Mouse (Mus musculus): Measurements from ENCODE around the gene Adgrd1. TPM values are rescaled to one million over a fixed set of nuclear protein-coding genes. Genes with fewer than 3 reads are reported as not detected.

Gene Adgrd1
- 0.29 and 0.40 TPM in 2 replicates for polyA plus RNA-seq (2015; fragmentation: Nextera tagmentation; extraction: Ambion mirVana)

DNA sequence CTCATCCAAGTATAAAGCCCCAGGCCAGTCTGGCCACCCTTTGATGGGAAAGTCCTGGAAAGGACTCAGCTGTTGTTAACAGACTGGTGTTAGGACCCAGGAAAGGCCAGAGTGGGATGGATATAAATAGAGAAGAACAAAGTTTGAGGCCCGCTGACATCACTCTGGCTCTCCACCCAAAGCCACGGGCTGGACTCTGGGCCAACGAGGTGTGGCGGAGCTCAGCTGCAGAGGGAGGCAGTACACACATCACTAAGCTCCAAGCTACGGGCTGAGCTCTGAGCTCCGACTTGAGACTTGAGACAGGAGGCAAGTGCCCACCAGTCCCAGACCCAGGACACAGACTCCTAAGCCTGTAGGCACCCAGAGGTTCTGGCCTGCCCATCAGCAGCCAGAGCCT lies at the start of gene Adgrd1:
Gene Adgrd1 (plus strand): TSS at position 240 of the 400 bp plus-strand sequence.
- Histone ChIP-seq H3K4me2 (ENCODE audit: low read depth, low read length) (no peak within 1 kb of the TSS), H3K9me3 (replicated peaks; ENCODE audit: control insufficient read depth, low read length) (no peaks in the 10 kb centered on the region)

DNA sequence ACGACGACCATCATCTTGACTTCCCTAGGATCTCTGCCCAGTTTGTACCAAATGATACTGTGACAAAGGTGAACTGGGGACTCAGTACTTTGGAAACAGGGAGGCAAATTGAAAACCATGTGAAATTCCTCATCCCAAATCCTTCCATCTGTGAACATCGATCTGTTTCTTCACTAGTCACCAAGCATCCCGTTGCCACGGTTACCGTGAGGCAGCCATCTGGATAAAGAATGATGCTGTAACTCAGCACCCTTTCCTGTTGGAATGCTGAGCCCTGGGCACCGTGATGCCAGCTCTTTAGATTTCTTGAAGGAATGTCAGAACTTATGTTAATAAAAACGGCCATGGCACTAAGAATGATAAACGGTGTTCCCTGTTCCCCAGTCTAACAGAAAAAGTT lies 47.2 kb upstream of the Adgrd1 start:
- no peaks in the 10 kb centered on the region for H3K27me3 ChIP-seq (ENCODE audit: control insufficient read depth, insufficient read depth, low read depth, low read length)
- H3K4me1 ChIP-seq (ENCODE audit: control insufficient read depth, low read depth, low read length), result no peaks in the 10 kb centered on the region
- no peaks in the 10 kb centered on the region for H3K36me3 ChIP-seq (ENCODE audit: control insufficient read depth, insufficient read depth)
- no peak overlapping the region for H3K4me2 ChIP-seq (ENCODE audit: low read depth, low read length)
- H3K27ac ChIP-seq (ENCODE audit: low read length), result no peak overlapping the region
- no peaks in the 10 kb centered on the region for H3K9me3 ChIP-seq (replicated peaks; ENCODE audit: control insufficient read depth, low read length)
- no peak overlapping the region for H3K4me3 ChIP-seq (ENCODE audit: low read depth, low read length)
- no peak for ATAC-seq (ENCODE audit: low read depth)
- WGBS (ENCODE audit: insufficient replicate concordance), result 68% methylated on average over 9 of the region's 9 CpGs
- no peak overlapping the region for H3K9ac ChIP-seq (ENCODE audit: low read depth, low read length)

More for the DNA sequence above, at the start of gene Adgrd1:
- H3K27me3 ChIP-seq (ENCODE audit: control insufficient read depth, insufficient read depth, low read depth, low read length), result no peaks in the 10 kb centered on the region
- no peak for ATAC-seq (ENCODE audit: low read depth)
- no peak within 1 kb of the TSS for H3K9ac ChIP-seq (ENCODE audit: low read depth, low read length)
- no peaks in the 10 kb centered on the region for H3K36me3 ChIP-seq (ENCODE audit: control insufficient read depth, insufficient read depth)
- no peak within 1 kb of the TSS for H3K27ac ChIP-seq (ENCODE audit: low read length)
- WGBS (ENCODE audit: insufficient replicate concordance), result 36% methylated on average over 6 of the region's 6 CpGs
- no peak within 1 kb of the TSS for H3K4me3 ChIP-seq (ENCODE audit: low read depth, low read length)
- no peaks in the 10 kb centered on the region for H3K4me1 ChIP-seq (ENCODE audit: control insufficient read depth, low read depth, low read length)

GRCm38 (mm10) chr5:129051910-129052309 lies 44.6 kb upstream of the Adgrd1 start:
- Histone ChIP-seq H3K27ac (ENCODE audit: low read length) (no peak overlapping the region), H3K9me3 (replicated peaks; ENCODE audit: control insufficient read depth, low read length) (no peaks in the 10 kb centered on the region), H3K4me3 (ENCODE audit: low read depth, low read length) (no peak overlapping the region), H3K36me3 (ENCODE audit: control insufficient read depth, insufficient read depth) (no peaks in the 10 kb centered on the region), H3K4me1 (ENCODE audit: control insufficient read depth, low read depth, low read length) (no peaks in the 10 kb centered on the region), H3K4me2 (ENCODE audit: low read depth, low read length) (no peak overlapping the region), H3K27me3 (ENCODE audit: control insufficient read depth, insufficient read depth, low read depth, low read length) (no peaks in the 10 kb centered on the region), H3K9ac (ENCODE audit: low read depth, low read length) (no peak overlapping the region)
- WGBS (ENCODE audit: insufficient replicate concordance), result 54% methylated on average over 3 of the region's 3 CpGs
- no peak for ATAC-seq (ENCODE audit: low read depth)

GRCm38 (mm10) chr5:129052636-129053355 lies 43.8 kb upstream of the Adgrd1 start:
- Histone ChIP-seq H3K36me3 (ENCODE audit: control insufficient read depth, insufficient read depth) (no peaks in the 10 kb centered on the region), H3K9ac (ENCODE audit: low read depth, low read length) (no peak overlapping the region), H3K27me3 (ENCODE audit: control insufficient read depth, insufficient read depth, low read depth, low read length) (no peaks in the 10 kb centered on the region), H3K27ac (ENCODE audit: low read length) (no peak overlapping the region), H3K9me3 (replicated peaks; ENCODE audit: control insufficient read depth, low read length) (no peaks in the 10 kb centered on the region), H3K4me3 (ENCODE audit: low read depth, low read length) (no peak overlapping the region), H3K4me2 (ENCODE audit: low read depth, low read length) (no peak overlapping the region), H3K4me1 (ENCODE audit: control insufficient read depth, low read depth, low read length) (no peaks in the 10 kb centered on the region)
- WGBS (ENCODE audit: insufficient replicate concordance), result 40% methylated on average over 20 of the region's 20 CpGs
- ATAC-seq (ENCODE audit: low read depth), result no peak

GRCm38 (mm10) chr5:129054675-129055284 lies 41.8 kb upstream of the Adgrd1 start:
- ATAC-seq (ENCODE audit: low read depth), result no peak
- Histone ChIP-seq H3K27me3 (ENCODE audit: control insufficient read depth, insufficient read depth, low read depth, low read length) (no peaks in the 10 kb centered on the region), H3K9me3 (replicated peaks; ENCODE audit: control insufficient read depth, low read length) (no peaks in the 10 kb centered on the region), H3K4me1 (ENCODE audit: control insufficient read depth, low read depth, low read length) (no peaks in the 10 kb centered on the region), H3K4me2 (ENCODE audit: low read depth, low read length) (no peak overlapping the region), H3K27ac (ENCODE audit: low read length) (no peak overlapping the region), H3K36me3 (ENCODE audit: control insufficient read depth, insufficient read depth) (no peaks in the 10 kb centered on the region), H3K4me3 (ENCODE audit: low read depth, low read length) (no peak overlapping the region), H3K9ac (ENCODE audit: low read depth, low read length) (no peak overlapping the region)
- 58% methylated on average over 9 of the region's 9 CpGs for WGBS (ENCODE audit: insufficient replicate concordance)

DNA sequence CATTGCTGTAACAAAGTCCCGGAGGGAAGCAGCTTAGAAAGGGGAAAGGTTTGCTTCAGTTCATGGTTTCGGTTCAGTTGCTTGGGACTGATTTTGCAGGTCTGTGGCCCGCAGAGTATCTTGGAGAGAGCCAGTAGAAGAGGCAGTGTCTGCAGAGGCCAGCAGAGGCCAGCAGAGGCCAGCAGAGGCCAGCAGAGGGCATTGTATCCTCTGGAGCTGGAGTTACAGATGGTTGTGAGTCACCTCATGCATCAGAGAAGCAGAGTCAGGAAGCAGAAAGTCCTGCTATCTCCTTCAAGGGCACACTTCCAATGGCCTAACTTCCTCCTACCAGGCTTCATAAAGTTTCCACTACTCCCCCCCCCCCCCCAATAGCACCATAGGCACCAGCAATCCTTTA lies 37.4 kb upstream of the Adgrd1 start:
- WGBS (ENCODE audit: insufficient replicate concordance), result 57% methylated on average over 3 of the region's 3 CpGs
- H3K9ac ChIP-seq (ENCODE audit: low read depth, low read length), result no peak overlapping the region
- no peaks in the 10 kb centered on the region for H3K4me1 ChIP-seq (ENCODE audit: control insufficient read depth, low read depth, low read length)
- no peak overlapping the region for H3K4me2 ChIP-seq (ENCODE audit: low read depth, low read length)
- no peak overlapping the region for H3K27ac ChIP-seq (ENCODE audit: low read length)
- no peak overlapping the region for H3K4me3 ChIP-seq (ENCODE audit: low read depth, low read length)
- H3K9me3 ChIP-seq (replicated peaks; ENCODE audit: control insufficient read depth, low read length), result no peaks in the 10 kb centered on the region
- H3K27me3 ChIP-seq (ENCODE audit: control insufficient read depth, insufficient read depth, low read depth, low read length), result no peaks in the 10 kb centered on the region
- ATAC-seq (ENCODE audit: low read depth), result no peak
- H3K36me3 ChIP-seq (ENCODE audit: control insufficient read depth, insufficient read depth), result no peaks in the 10 kb centered on the region

- WGBS (ENCODE audit: insufficient replicate concordance), result 20% methylated on average over 13 of the region's 13 CpGs
- ATAC-seq (ENCODE audit: low read depth), result no peak
- H3K4me3 ChIP-seq (ENCODE audit: low read depth, low read length), result no peak overlapping the region
- H3K4me1 ChIP-seq (ENCODE audit: control insufficient read depth, low read depth, low read length), result no peaks in the 10 kb centered on the region
- no peak overlapping the region for H3K4me2 ChIP-seq (ENCODE audit: low read depth, low read length)
- H3K27me3 ChIP-seq (ENCODE audit: control insufficient read depth, insufficient read depth, low read depth, low read length), result no peaks in the 10 kb centered on the region
- no peak overlapping the region for H3K27ac ChIP-seq (ENCODE audit: low read length)
- H3K9ac ChIP-seq (ENCODE audit: low read depth, low read length), result no peak overlapping the region
- H3K36me3 ChIP-seq (ENCODE audit: control insufficient read depth, insufficient read depth), result no peaks in the 10 kb centered on the region
- H3K9me3 ChIP-seq (replicated peaks; ENCODE audit: control insufficient read depth, low read length), result no peaks in the 10 kb centered on the region
These were observed 35.0 kb upstream of the Adgrd1 start for GRCm38 (mm10) chr5:129061579-129061978.

DNA sequence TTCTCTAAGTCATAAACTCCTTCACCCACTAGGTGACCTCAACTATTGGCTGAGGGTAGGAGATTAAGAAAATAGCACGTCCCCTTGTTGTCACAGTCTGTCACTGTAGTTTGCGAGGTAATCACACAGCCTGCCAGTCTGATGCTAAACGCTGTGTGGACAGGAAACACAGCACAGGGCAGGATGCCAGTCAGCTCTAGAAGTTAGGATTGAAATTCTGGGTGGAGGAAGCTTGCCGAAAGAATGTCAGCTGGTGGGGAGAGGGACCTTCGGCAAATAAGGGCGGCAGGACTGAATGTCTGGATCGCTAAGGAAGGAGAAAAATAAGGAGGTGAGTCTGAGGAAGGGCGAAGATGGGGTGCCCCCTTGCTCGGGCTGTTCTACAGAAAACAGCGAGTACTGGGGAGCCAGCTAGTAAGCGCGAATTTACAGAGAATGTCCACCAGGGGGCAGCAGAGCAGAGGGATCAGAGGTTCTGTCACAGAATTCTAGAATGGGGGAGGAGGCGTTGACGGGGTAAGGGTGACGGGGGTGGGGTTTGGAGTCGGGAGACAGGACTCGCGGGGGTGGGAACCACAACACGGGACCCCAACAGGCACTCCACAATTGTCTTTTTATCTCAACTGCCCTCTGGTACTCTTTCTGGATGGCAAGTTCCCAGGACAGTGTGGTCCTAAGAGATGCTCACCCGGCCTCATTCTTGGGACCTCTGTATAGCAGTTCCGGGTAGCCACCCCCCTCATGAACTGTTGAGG lies 33.3 kb upstream of the Adgrd1 start:
- no peak for ATAC-seq (ENCODE audit: low read depth)
- no peak overlapping the region for H3K27ac ChIP-seq (ENCODE audit: low read length)
- H3K9me3 ChIP-seq (replicated peaks; ENCODE audit: control insufficient read depth, low read length), result no peaks in the 10 kb centered on the region
- no peak overlapping the region for H3K4me3 ChIP-seq (ENCODE audit: low read depth, low read length)
- no peaks in the 10 kb centered on the region for H3K27me3 ChIP-seq (ENCODE audit: control insufficient read depth, insufficient read depth, low read depth, low read length)
- H3K4me1 ChIP-seq (ENCODE audit: control insufficient read depth, low read depth, low read length), result no peaks in the 10 kb centered on the region
- no peak overlapping the region for H3K4me2 ChIP-seq (ENCODE audit: low read depth, low read length)
- WGBS (ENCODE audit: insufficient replicate concordance), result 9% methylated on average over 21 of the region's 21 CpGs
- H3K36me3 ChIP-seq (ENCODE audit: control insufficient read depth, insufficient read depth), result no peaks in the 10 kb centered on the region
- H3K9ac ChIP-seq (ENCODE audit: low read depth, low read length), result no peak overlapping the region

DNA sequence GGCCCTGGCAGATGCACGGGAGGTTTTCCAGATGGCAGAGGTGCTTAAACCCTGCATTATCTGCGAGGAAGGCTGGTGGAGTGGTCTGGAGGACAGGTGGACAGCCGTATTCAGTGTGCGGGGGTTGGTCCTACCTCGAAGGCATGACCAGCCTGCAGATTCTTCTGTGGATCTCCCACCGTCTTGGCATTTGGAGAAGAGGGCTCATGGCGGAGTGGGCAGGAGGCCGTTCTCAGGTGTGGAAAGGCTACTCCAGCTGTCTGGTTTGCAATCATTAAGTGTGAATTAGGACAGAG lies 32.8 kb upstream of the Adgrd1 start:
- no peak overlapping the region for H3K4me3 ChIP-seq (ENCODE audit: low read depth, low read length)
- H3K36me3 ChIP-seq (ENCODE audit: control insufficient read depth, insufficient read depth), result no peaks in the 10 kb centered on the region
- no peak overlapping the region for H3K9ac ChIP-seq (ENCODE audit: low read depth, low read length)
- no peak overlapping the region for H3K27ac ChIP-seq (ENCODE audit: low read length)
- no peak for ATAC-seq (ENCODE audit: low read depth)
- no peaks in the 10 kb centered on the region for H3K27me3 ChIP-seq (ENCODE audit: control insufficient read depth, insufficient read depth, low read depth, low read length)
- 35% methylated on average over 8 of the region's 8 CpGs for WGBS (ENCODE audit: insufficient replicate concordance)
- no peaks in the 10 kb centered on the region for H3K9me3 ChIP-seq (replicated peaks; ENCODE audit: control insufficient read depth, low read length)
- no peak overlapping the region for H3K4me2 ChIP-seq (ENCODE audit: low read depth, low read length)
- no peaks in the 10 kb centered on the region for H3K4me1 ChIP-seq (ENCODE audit: control insufficient read depth, low read depth, low read length)

Data from liver, embryonic 16.5 days (tissue).